Mouse (Mus musculus): ENCODE results near the gene Gm13102. TPM values are rescaled to one million over a fixed set of nuclear protein-coding genes. Genes with fewer than 3 reads are reported as not detected.

The Gm13102 gene
- not detected in 2 replicates for polyA plus RNA-seq (2012; rRNA removed; ENCODE audit: low replicate concordance)

DNA sequence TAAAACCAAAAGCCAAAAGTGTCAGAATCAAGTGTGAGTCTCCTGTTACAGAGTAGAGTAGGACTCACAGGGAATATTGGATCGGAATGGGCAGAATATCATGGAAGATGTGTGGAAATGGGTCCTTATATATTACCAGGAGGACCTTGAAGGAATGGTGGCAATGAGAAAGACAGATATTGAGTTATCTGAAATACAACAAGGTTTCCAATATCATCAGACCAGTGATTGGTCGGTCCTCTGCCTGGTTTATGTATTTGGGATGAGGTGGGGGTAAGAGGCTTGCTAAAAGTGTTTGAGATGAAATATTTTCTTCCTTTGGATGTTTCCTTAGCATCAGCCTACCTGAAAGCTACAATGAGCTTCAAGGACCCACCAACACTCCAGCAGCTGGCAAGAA is at the start of gene Gm13102:
Gene Gm13102, plus strand, starts transcription at position 301 of the 400 bp plus-strand sequence.

DNA sequence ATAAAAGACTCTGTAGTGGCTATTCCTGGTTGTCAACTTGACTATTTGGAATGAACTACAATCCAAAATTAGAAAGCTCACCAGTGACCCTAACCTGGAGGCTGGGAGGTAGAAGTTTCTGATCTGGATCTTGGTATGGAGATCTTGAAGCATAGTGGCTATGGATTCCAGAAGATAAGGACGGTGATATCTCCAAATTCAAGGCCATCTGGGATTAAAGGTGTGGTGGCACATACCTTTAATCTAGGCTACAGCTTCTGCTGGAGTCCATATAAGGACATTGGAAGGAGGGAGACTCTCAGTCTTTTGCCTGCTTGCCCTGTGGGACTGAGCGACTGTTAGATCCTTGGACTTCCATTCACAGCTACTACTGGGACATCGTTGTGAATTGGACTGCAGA is 47.4 kb upstream of the Gm13102 start, which contains the start of gene Pramel4:
Gene Pramel4, plus strand, starts transcription at position 301 of the 400 bp plus-strand sequence.

Other genes with a start within 250 kb of the Gm13102 start
- not detected in 2 replicates for gene Pramef6, start 206.1 kb upstream of the Gm13102 start, polyA plus RNA-seq (2012; rRNA removed; ENCODE audit: low replicate concordance)
- not detected in 2 replicates for gene Pramef25, start 155.5 kb upstream of the Gm13102 start, polyA plus RNA-seq (2012; rRNA removed; ENCODE audit: low replicate concordance)
- gene Gm13101, start 139.5 kb upstream of the Gm13102 start, polyA plus RNA-seq (2012; rRNA removed; ENCODE audit: low replicate concordance), result not detected in 2 replicates
- gene Pramef17, start 112.1 kb upstream of the Gm13102 start, polyA plus RNA-seq (2012; rRNA removed; ENCODE audit: low replicate concordance), result not detected in 2 replicates
- gene Pramel4, start 47.3 kb upstream of the Gm13102 start, polyA plus RNA-seq (2012; rRNA removed; ENCODE audit: low replicate concordance), result not detected in 2 replicates
- gene Oog3, start 56.2 kb downstream of the Gm13102 start, polyA plus RNA-seq (2012; rRNA removed; ENCODE audit: low replicate concordance), result not detected in 2 replicates
- not detected in 2 replicates for gene Oog2, start 84.2 kb downstream of the Gm13102 start, polyA plus RNA-seq (2012; rRNA removed; ENCODE audit: low replicate concordance)
- gene C87977, start 106.8 kb downstream of the Gm13102 start, polyA plus RNA-seq (2012; rRNA removed; ENCODE audit: low replicate concordance), result not detected in 2 replicates
- not detected in 2 replicates for gene Pramel5, start 174.0 kb downstream of the Gm13102 start, polyA plus RNA-seq (2012; rRNA removed; ENCODE audit: low replicate concordance)
- not detected in 2 replicates for gene Gm13128, start 223.8 kb downstream of the Gm13102 start, polyA plus RNA-seq (2012; rRNA removed; ENCODE audit: low replicate concordance)

Data from subcutaneous adipose tissue, adult 2 months (tissue).